Mouse (Mus musculus): Measurements from ENCODE around the gene Igfbp7. TPM values are rescaled to one million over a fixed set of nuclear protein-coding genes. Genes with fewer than 3 reads are reported as not detected.

Gene Igfbp7
- 49.8 TPM for polyA plus RNA-seq (2014; fragmentation: Illumina TruSeq; extraction: RNeasy Lipid Tissue Mini Kit (QIAGEN cat#74804); ENCODE audit: low read depth, low replicate concordance)

DNA sequence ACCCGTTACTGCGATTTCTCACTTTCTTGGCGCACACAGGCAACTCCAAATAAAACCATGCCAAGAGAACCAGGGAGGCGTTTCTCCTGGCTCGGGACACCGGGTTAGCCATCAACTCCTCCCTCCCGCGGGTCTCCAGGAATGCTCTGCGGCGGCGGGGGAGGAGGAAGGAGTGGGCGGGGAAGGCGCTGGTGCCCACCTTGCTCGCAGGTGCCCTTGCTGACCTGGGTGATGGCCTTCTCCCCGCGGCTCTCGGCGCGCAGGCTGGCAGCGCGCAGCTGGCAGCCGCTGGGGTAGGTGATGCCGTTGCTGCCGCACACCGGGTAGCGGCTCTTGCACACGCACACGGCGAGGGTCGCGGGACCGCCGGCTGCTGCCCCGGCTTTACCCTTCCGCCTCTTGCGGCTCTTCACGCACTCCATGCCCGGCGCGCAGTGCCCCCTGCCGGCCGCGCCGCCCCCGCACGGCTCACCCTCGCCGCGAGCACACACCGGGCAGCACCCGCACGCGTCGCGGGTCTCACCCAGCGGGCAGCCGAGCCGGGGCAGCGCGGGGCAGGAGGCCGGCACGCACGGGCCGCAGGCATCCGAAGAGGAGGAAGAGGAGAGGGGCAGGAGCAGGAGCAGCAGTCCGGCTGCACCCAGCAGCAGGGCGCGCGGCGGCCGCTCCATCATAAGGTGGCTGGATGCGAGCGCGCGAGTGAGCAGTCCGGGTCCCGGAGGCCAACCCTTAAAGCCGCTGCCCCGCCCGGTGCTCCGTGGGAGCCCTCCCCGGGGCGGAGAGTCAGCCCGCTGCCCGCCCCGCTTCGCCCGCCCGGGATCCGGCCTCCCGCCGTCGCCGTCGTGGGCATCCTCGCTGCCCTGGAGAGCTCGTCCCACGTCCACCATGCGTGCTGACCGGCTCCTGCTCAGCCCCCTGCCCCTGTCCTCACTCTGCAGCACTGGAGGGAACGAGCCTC is at the start of gene Igfbp7:
Gene Igfbp7 (minus strand): TSS at position 701 of the 958 bp plus-strand sequence.

DNA sequence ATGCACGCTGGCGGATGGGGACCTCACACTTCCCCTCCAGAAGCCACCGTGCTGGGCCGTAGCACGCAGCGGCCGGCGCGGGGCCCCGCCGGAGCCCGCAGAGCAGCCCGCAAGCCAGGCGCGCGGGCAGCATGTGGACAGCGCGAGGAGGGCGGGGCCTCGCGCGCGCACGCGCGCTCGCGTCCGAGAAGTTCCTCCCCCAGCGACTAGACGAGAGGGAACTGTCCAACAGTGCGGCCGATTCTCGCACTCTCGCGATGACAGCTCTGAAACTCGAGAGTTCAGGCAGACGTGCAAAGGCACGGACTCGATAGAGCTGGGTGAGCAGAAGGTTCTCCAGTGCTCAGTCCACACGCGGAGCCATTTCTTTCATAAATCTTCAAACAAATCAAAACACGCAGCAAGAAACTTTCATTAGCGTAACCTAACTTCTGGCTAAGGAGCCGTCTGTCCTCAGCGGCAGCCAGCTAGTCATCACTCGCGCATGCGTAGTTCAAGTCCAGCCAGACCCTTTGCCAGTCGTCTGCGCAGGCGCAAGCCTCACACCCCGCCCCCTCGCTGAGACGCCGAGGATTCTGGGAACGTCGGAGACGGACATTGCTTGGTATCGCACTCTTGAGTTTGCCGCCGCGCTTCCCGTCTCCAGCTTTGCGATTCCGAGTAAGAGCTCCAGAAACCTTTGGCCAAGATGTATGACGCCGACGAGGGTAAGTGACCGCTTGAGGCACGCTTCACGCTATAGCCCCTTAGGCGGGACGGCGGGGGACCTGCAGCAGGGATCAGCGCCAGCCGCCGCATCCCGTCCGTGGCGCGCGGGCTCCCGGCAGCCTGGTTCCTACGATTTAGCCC is 97.7 kb downstream of the Igfbp7 start, which contains the start of the genes Noa1 and Polr2b:
Gene Noa1 (minus strand): TSS at position 161 of the 849 bp plus-strand sequence.
Gene Polr2b (plus strand): TSS at position 224 of the 849 bp plus-strand sequence.

Other genes starting within 250 kb of the Igfbp7 start
- gene Spink2, start 196.6 kb downstream of the Igfbp7 start, polyA plus RNA-seq (2014; fragmentation: Illumina TruSeq; extraction: RNeasy Lipid Tissue Mini Kit (QIAGEN cat#74804); ENCODE audit: low read depth, low replicate concordance) = 895 TPM
- gene Rest, start 142.6 kb downstream of the Igfbp7 start, polyA plus RNA-seq (2014; fragmentation: Illumina TruSeq; extraction: RNeasy Lipid Tissue Mini Kit (QIAGEN cat#74804); ENCODE audit: low read depth, low replicate concordance) = 10.1 TPM
- gene Noa1, start 98.0 kb downstream of the Igfbp7 start, polyA plus RNA-seq (2014; fragmentation: Illumina TruSeq; extraction: RNeasy Lipid Tissue Mini Kit (QIAGEN cat#74804); ENCODE audit: low read depth, low replicate concordance) = 8.0 TPM
- gene Polr2b, start 97.9 kb downstream of the Igfbp7 start, polyA plus RNA-seq (2014; fragmentation: Illumina TruSeq; extraction: RNeasy Lipid Tissue Mini Kit (QIAGEN cat#74804); ENCODE audit: low read depth, low replicate concordance) = 73.6 TPM

Data from testis, adult 10 weeks (tissue).